Mouse (Mus musculus) lung, embryonic 14.5 days (tissue): Measurements from ENCODE around the gene Rpl23. TPM values are rescaled to one million over a fixed set of nuclear protein-coding genes. Genes with fewer than 3 reads are reported as not detected.

ENCODE experiments used
- ATAC-seq: fragments of 200-750 bp; cut with Nextera tagmentation; 2 replicates; pipeline ENCODE4 v1.8.0; 2017; ENCODE audit warnings: mild to moderate bottlenecking, moderate TSS enrichment, moderate library complexity; ENCODE audit not compliant: insufficient read depth
- DNase-seq: peaks from one replicate; pipeline ENCODE4 v3.0.0-alpha.2; 2015
- H3K27ac ChIP-seq: fragments of 300-500 bp; sonication (generic); 2 replicates; pipeline ENCODE4 v1.5.1; 2014; ENCODE audit warnings: low read depth, mild to moderate bottlenecking, moderate library complexity
- H3K27me3 ChIP-seq: fragments of 300-500 bp; sonication (generic); 2 replicates; pipeline ENCODE4 v1.6.1; 2014; ENCODE audit warnings: low read length, control low read depth; ENCODE audit not compliant: insufficient read depth
- H3K36me3 ChIP-seq: fragments of 300-500 bp; sonication (generic); 2 replicates; pipeline ENCODE4 v1.6.1; 2014; ENCODE audit warnings: control low read depth; ENCODE audit not compliant: insufficient read depth
- H3K4me1 ChIP-seq: fragments of 300-500 bp; sonication (generic); 2 replicates; pipeline ENCODE4 v1.6.1; 2014; ENCODE audit warnings: antibody characterized with exemption, control low read depth; ENCODE audit not compliant: insufficient read depth
- H3K4me2 ChIP-seq: fragments of 300-500 bp; sonication (generic); 2 replicates; pipeline ENCODE4 v1.6.1; 2014; ENCODE audit warnings: mild to moderate bottlenecking
- H3K4me3 ChIP-seq: fragments of 300-500 bp; sonication (generic); 2 replicates; pipeline ENCODE4 v1.5.1; 2014; ENCODE audit warnings: low read depth, low read length
- H3K9ac ChIP-seq: fragments of 300-500 bp; sonication (generic); 2 replicates; pipeline ENCODE4 v1.6.1; 2014
- H3K9me3 ChIP-seq: fragments of 300-500 bp; sonication (generic); 2 replicates; pipeline ENCODE4 v1.6.1; 2016; ENCODE audit warnings: low read depth, low read length, control low read depth
- CTCF ChIP-seq: IDR thresholded peaks from 2 replicates; pipeline ENCODE4 v1.5.1; 2016; ENCODE audit warnings: antibody characterized with exemption, low read depth
- WGBS: fragments of 180-500 bp; shearing (Covaris S2); extraction: QIAGEN DNeasy Blood & Tissue Kit; methylation state at CpG from one replicate; pipeline ENCODE4 v1.1.7; 2014; 5-methylcytosine and 5-hydroxymethylcytosine counted together
- polyA plus RNA-seq: library from polyadenylated mRNA; unstranded; fragments of >200 nt; fragmentation: Nextera tagmentation; extraction: Ambion mirVana; gene quantifications from 2 replicates; pipeline ENCODE4 v1.2.1, GENCODE M21; 2014

Gene Rpl23
- polyA plus RNA-seq, 1 experiment from 2014 or later = 663 TPM

DNA sequence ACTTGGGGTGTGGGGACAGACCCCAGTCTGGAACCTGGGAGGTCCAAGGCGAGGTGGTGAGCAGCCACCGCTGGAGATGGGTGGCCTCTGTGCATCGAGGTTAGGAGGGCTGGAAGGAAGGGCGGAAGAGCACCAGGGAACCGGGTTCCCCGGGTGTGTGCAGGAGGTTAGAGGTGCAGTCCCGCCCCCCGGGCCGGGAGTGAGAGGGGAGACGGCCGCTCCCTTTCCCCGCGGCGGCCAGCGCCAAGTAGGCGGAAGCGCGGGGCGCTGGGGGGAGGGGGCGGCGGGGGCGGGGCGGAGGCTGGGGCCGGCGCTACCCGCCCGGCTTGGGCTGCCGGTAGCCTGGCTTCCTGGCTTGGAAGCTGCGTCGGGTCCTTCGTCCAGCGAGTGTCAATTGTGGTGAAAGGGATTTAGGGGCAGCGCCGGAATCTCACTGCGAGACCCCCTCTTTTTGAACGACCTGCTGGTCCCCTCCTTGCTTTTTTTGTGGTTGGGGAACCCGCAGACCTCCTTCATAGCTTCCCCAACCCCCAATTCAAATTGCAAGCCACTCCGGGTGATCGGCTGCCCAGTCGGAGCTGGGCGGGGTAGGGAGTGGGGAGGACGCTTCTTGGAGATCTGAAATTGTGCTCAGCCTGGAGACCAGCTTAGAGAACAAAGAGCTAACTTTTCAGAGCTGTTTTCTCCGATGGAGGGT lies 17.9 kb upstream of the Rpl23 start:
- under 1% methylated on average over 20 of the region's 43 CpGs for WGBS
- Histone ChIP-seq H3K27ac (peak overlapping the region; percentile 96), H3K9ac (peak overlapping the region; percentile 93), H3K36me3 (peaks cover 3% of the 10 kb centered on the region; the same call in 1 of the 2 replicates), H3K27me3 (no peaks in the 10 kb centered on the region), H3K4me2 (peak overlapping the region; percentile 78), H3K9me3 (no peaks in the 10 kb centered on the region), H3K4me3 (peak overlapping the region; percentile 92), H3K4me1 (peaks cover 29% of the 10 kb centered on the region)
- ATAC-seq (peak; percentile 70), DNase-seq (peak; percentile 84)
- TF ChIP-seq CTCF = no peak

DNA sequence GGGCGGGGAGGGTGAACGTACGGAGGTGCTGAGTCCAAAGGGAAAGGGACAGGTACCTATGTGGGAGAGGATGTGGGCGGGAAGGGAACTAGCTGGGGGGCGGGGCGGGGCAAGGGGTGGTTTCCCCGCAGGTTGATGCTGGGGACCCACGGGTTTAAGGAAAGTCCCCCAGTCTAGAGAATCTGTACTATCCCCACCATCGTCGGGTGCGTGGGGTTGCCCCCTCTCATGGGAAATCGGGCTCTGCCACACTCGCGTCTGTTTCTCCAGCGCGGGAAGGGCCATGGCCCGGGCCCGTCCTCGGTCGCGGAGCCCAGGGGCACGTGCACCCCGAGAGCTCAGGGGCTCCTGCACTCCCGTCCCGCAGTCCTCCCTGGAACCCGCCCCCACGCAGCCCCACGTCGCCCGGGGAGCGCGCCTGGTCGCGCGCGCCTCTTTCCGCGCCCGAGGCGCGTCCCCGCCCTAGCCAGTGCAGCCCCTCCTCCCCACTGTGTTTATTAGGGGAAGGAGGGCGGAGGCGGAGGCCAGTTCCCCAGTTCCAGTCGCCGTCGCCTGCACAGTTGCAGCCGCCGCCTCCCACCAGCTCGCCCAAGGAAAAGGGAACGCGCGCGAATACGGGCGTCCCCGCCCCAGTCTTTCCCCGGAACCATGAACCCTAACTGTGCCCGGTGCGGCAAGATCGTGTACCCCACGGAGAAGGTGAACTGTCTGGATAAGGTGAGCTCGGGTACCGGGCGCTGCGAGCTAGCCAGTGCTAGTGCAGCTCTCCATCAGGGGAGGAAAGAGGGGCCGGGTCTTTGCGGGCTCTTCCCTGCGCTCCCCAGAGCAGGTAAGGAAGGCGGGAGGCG lies 17.1 kb upstream of the Rpl23 start:
- DNase-seq (peak; percentile 91), ATAC-seq (peak; percentile 75)
- Histone ChIP-seq H3K9ac (peak overlapping the region; percentile 93), H3K4me2 (peak overlapping the region; percentile 78), H3K27ac (peak overlapping the region; percentile 96), H3K4me1 (peaks cover 22% of the 10 kb centered on the region), H3K27me3 (no peaks in the 10 kb centered on the region), H3K4me3 (peak overlapping the region; percentile 92), H3K36me3 (peaks cover 3% of the 10 kb centered on the region; the same call in 1 of the 2 replicates), H3K9me3 (no peaks in the 10 kb centered on the region)
- no peak for TF ChIP-seq CTCF
- under 1% methylated on average over 71 of the region's 71 CpGs for WGBS

GRCm38 (mm10) chr11:97798782-97799145 lies 16.5 kb upstream of the Rpl23 start, which contains the start of gene Lasp1:
Gene Lasp1, plus strand, starts transcription at chr11:97799000.
- Histone ChIP-seq H3K9me3 (no peaks in the 10 kb centered on the region), H3K4me1 (peaks cover 16% of the 10 kb centered on the region), H3K4me2 (peak within 1 kb of the TSS; percentile 78), H3K4me3 (peak within 1 kb of the TSS; percentile 92), H3K9ac (peak within 1 kb of the TSS; percentile 93), H3K27me3 (no peaks in the 10 kb centered on the region), H3K36me3 (peaks cover 3% of the 10 kb centered on the region; the same call in 1 of the 2 replicates), H3K27ac (peak within 1 kb of the TSS; percentile 96)
- no peak for TF ChIP-seq CTCF
- DNase-seq = peak; percentile 94
- ATAC-seq = peak; percentile 33
- WGBS = 0% methylated on average over 11 of the region's 11 CpGs

- no peaks in the 10 kb centered on the region for H3K9me3 ChIP-seq
- H3K4me3 ChIP-seq = peak overlapping the region; percentile 92; the same call in 1 of the 2 replicates
- DNase-seq (no peak), ATAC-seq (no peak)
- peak overlapping the region; percentile 78 for H3K4me2 ChIP-seq
- H3K27ac ChIP-seq = peak overlapping the region; percentile 8; the same call in 1 of the 2 replicates
- H3K4me1 ChIP-seq = peaks cover 14% of the 10 kb centered on the region
- H3K9ac ChIP-seq = no peak overlapping the region
- no peaks in the 10 kb centered on the region for H3K27me3 ChIP-seq
- H3K36me3 ChIP-seq = peaks cover 3% of the 10 kb centered on the region; the same call in 1 of the 2 replicates
- no peak for TF ChIP-seq CTCF
- 46% methylated on average over 8 of the region's 8 CpGs for WGBS
These were observed 15.8 kb upstream of the Rpl23 start for GRCm38 (mm10) chr11:97798083-97798435.

- ATAC-seq = no peak
- Histone ChIP-seq H3K9me3 (no peaks in the 10 kb centered on the region), H3K9ac (no peak overlapping the region), H3K4me3 (no peak overlapping the region), H3K36me3 (peaks cover 3% of the 10 kb centered on the region; the same call in 1 of the 2 replicates), H3K4me1 (peaks cover 13% of the 10 kb centered on the region), H3K27me3 (no peaks in the 10 kb centered on the region), H3K4me2 (peak overlapping the region; percentile 78; the same call in 1 of the 2 replicates), H3K27ac (peak overlapping the region; percentile 8; the same call in 1 of the 2 replicates)
- no peak for TF ChIP-seq CTCF
- WGBS = 51% methylated on average over 15 of the region's 15 CpGs
- no peak for DNase-seq
These were observed 15.3 kb upstream of the Rpl23 start for GRCm38 (mm10) chr11:97797369-97798082.

GRCm38 (mm10) chr11:97796910-97797309 lies 14.7 kb upstream of the Rpl23 start:
- WGBS = 4% methylated on average over 6 of the region's 6 CpGs
- peak; percentile 42 for TF ChIP-seq CTCF
- Histone ChIP-seq H3K9ac (no peak overlapping the region), H3K27me3 (no peaks in the 10 kb centered on the region), H3K27ac (no peak overlapping the region), H3K9me3 (no peaks in the 10 kb centered on the region), H3K4me3 (no peak overlapping the region), H3K4me1 (peaks cover 7% of the 10 kb centered on the region), H3K36me3 (peaks cover 3% of the 10 kb centered on the region; the same call in 1 of the 2 replicates), H3K4me2 (no peak overlapping the region)
- DNase-seq = peak; percentile 87
- no peak for ATAC-seq
